Mouse (Mus musculus) stomach, adult 2 months (tissue): ENCODE results near the gene Asb1. TPM values are rescaled to one million over a fixed set of nuclear protein-coding genes. Genes with fewer than 3 reads are reported as not detected.

Experiments used
- polyA plus RNA-seq: library from polyadenylated mRNA; depleted of rRNA; stranded (reverse); fragments of >200 nt; gene quantifications from 2 replicates; pipeline ENCODE4 v1.2.3, GENCODE M21; 2012; rRNA removed

Gene Asb1
- polyA plus RNA-seq: 1.2 and 1.6 TPM in 2 replicates

GRCm38 (mm10) chr1:91540271-91540826, at the start of gene Asb1:
Gene Asb1, plus strand, starts transcription at chr1:91540544.

GRCm38 (mm10) chr1:91494457-91495140, 45.7 kb upstream of the Asb1 start, which contains the start of gene Traf3ip1:
Gene Traf3ip1, plus strand, starts transcription at chr1:91494647.

Other genes with a start within 250 kb of the Asb1 start
- gene Scly, start 242.2 kb upstream of the Asb1 start, polyA plus RNA-seq: 8.8 and 9.4 TPM in 2 replicates
- gene Espnl, start 218.5 kb upstream of the Asb1 start, polyA plus RNA-seq: 0.02 and 0.05 TPM in 2 replicates
- 2.6 and 3.4 TPM in 2 replicates for gene Klhl30, start 189.5 kb upstream of the Asb1 start, polyA plus RNA-seq
- 1.5 and 2.5 TPM in 2 replicates for gene Erfe, start 174.1 kb upstream of the Asb1 start, polyA plus RNA-seq
- 21.6 and 31.5 TPM in 2 replicates for gene Ilkap, start 141.7 kb upstream of the Asb1 start, polyA plus RNA-seq
- 28.5 and 43.1 TPM in 2 replicates for gene Hes6, start 126.5 kb upstream of the Asb1 start, polyA plus RNA-seq
- 2.0 and 2.4 TPM in 2 replicates for gene Per2, start 81.2 kb upstream of the Asb1 start, polyA plus RNA-seq
- 1.8 and 1.9 TPM in 2 replicates for gene Traf3ip1, start 45.9 kb upstream of the Asb1 start, polyA plus RNA-seq